Mouse (Mus musculus) left cerebral cortex, postnatal 4 days (tissue): ENCODE measurements around the gene Taar6. TPM values are rescaled to one million over a fixed set of nuclear protein-coding genes. Genes with fewer than 3 reads are reported as not detected.

Source experiments
- DNase-seq: peaks from one replicate; pipeline ENCODE4 v3.0.0-alpha.2; 2022
- intact Hi-C: fragments of 180-260 bp; cut with DNase I; formaldehyde crosslinking; loops from one replicate; pipeline ENCODE4 v1.15.1; 2025
- total RNA-seq, 2 experiments: library from RNA; stranded (reverse); gene quantifications; 2 replicates each; pipeline ENCODE4 v1.2.3; 2021

The Taar6 gene
- total RNA-seq, 2 experiments from 2014 or later = not detected

GRCm38 (mm10) chr10:23938312-23938711 is 47.1 kb downstream of the Taar6 start, which contains the start of gene Taar2:
Gene Taar2, plus strand, starts transcription at chr10:23938572.
- intact Hi-C loops = no loop called here

GRCm38 (mm10) chr10:23937613-23938012 is 47.8 kb downstream of the Taar6 start:
- DNase-seq = no peak
- intact Hi-C loops = no loop called here

More at GRCm38 (mm10) chr10:23938312-23938711, 47.1 kb downstream of the Taar6 start, which contains the start of gene Taar2:
- no peak for DNase-seq

Other genes with a start within 250 kb of the Taar6 start
- gene Rps12, start 198.4 kb downstream of the Taar6 start, total RNA-seq = 100 to 1,000 TPM; 369 TPM
- 10 to 100 TPM; 23.4 to 26.9 TPM for gene Slc18b1, start 188.7 kb downstream of the Taar6 start, total RNA-seq
- under 1 TPM in 1 of 2 experiments, not detected in 1; 0.20 TPM for gene Vnn3, start 134.2 kb downstream of the Taar6 start, total RNA-seq
- gene Vnn1, start 91.0 kb downstream of the Taar6 start, total RNA-seq = under 1 TPM; 0.32 to 0.38 TPM
- not detected for gene Taar1, start 65.3 kb downstream of the Taar6 start, total RNA-seq
- gene Taar2, start 47.1 kb downstream of the Taar6 start, total RNA-seq = not detected
- gene Taar3, start 36.1 kb downstream of the Taar6 start, total RNA-seq = not detected
- gene Taar4, start 25.2 kb downstream of the Taar6 start, total RNA-seq = not detected
- gene Taar5, start 14.9 kb downstream of the Taar6 start, total RNA-seq = not detected
- not detected for gene Taar7a, start 7.8 kb upstream of the Taar6 start, total RNA-seq
- gene Taar7b, start 14.3 kb upstream of the Taar6 start, total RNA-seq = not detected
- not detected for gene Taar7d, start 41.6 kb upstream of the Taar6 start, total RNA-seq
- gene Taar7e, start 52.0 kb upstream of the Taar6 start, total RNA-seq = not detected
- not detected for gene Taar7f, start 63.9 kb upstream of the Taar6 start, total RNA-seq
- not detected for gene Taar8a, start 90.9 kb upstream of the Taar6 start, total RNA-seq
- gene Taar8b, start 106.6 kb upstream of the Taar6 start, total RNA-seq = not detected
- gene Taar8c, start 116.3 kb upstream of the Taar6 start, total RNA-seq = not detected
- not detected for gene Taar9, start 123.9 kb upstream of the Taar6 start, total RNA-seq
- 100 to 1,000 TPM; 258 to 263 TPM for gene Stx7, start 163.7 kb upstream of the Taar6 start, total RNA-seq
- gene Moxd1, start 237.9 kb upstream of the Taar6 start, total RNA-seq = 1 to 10 TPM; 4.3 to 5.1 TPM